Mouse (Mus musculus) spleen, adult 12 weeks (tissue): ENCODE results near the gene Ckap4.

Experiments used
- DNase-seq: peaks from one replicate; pipeline ENCODE4 v3.0.0; 2022; ENCODE audit warnings: low spot score

The Ckap4 gene

DNA sequence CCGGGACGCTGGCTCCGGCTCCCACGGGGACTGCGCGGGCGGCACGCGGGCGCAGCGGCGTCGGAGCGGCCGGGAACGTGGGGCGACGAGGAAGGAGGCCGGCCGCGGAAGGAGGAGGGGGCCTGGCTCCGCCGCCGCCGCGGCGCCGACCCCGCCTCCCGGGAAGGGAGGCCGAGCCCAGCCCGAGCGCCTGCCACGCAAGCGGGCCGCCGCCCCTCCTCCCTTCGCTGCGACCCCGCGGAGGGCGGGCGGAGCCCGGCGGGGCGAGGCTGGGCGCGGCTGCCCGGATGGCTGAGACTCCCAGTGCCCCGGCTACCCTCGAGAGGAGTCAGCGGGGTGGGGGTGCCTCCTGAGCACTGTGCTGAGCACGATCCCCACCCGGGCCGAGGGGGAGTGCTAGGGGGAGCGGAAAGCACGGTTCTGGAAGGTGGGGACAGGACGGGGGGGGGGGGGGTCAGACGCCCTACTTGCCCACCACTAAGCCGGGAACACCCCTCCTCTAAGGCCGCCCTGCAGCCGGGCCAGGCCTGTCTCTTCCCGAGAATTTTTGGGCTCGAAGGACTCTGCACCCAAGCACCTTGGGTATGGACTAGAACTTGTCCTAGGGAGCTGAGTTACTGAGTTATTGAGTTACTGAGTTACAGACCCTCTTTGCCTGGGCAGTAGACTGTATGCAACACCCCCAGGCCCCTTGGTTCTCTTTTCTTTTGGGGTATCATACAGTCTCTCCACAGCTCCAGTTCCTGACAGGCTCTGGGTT lies at the start of gene Ckap4:
TSS of gene Ckap4 (minus strand) at position 151 of the 760 bp plus-strand sequence.
- no peak for DNase-seq

DNA sequence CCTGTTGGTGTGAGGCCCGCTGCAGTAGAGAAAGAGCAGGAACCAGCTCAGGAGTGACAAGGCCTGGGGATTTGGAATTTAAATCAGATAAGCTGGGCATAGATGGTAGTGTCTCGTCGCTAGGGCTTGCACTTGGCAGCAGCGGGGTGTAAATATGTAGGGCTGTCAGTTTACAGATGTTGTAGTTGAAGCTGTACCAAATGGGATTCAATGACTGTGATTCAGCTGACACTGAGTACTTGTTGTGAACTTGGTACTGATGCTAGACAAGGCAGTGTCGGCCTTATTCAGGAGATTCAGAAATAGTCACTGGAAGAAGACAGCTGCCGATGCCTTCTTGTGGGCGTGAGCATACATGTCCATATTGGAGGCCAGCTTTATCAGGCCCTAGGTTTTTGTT lies 48.4 kb upstream of the Ckap4 start:
- DNase-seq = no peak

DNA sequence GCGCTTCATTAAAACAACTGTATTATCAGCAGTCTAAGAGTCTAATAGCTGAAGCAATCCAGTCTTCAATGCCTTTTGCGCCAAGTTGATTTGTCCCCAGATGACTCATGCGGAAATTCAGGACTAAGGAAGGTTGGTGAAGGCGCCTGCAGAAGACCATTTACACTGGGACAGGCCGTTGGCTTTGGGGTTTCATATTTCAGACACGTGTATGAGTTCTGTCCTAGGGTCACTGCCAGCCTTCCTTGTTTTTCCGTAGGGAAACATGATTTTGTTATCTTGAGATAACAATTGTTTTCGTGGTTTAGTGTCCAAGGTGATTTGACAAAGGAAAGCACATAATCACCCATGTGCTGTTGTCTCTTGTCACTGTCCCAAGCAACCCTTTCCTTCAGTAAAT lies 47.3 kb upstream of the Ckap4 start:
- no peak for DNase-seq

DNA sequence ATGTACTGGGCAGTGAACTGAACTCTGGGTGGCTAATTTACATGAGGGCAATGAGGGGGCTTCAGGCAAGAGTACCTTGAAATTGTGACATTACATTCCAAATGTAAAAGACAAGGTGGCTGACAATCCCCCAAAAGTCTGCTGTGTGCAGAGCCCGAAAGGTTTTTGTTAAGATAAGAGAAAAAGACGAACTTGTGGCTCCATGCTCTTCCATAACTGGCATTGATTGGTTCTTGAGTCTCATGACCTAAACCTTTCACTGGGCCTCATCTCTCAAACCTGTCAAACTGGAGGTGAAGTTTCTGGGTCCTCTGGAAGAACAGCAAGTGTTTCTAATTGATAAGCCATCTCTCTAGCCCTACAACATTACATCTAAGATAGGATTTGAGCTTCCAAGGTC lies 45.7 kb upstream of the Ckap4 start:
- no peak for DNase-seq

DNA sequence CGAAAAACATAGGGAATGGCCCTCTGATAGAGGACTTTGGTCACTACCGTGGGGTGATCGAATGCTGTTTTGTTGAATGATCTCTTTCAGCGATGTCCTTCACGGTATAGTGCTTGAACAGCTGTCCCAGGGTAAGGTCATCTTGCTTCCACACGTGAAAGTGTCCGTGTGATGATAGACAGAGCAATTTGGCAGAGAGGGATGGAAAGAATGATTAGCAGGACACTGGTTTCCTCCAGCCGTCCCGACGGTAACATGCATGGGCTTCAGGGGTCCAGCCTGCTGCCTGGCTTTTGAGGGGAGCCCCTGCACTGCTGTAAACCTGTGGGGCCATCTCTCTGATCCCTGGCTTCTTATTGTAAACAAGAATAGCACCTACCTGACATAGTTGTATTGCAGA lies 44.9 kb upstream of the Ckap4 start:
- DNase-seq = no peak

DNA sequence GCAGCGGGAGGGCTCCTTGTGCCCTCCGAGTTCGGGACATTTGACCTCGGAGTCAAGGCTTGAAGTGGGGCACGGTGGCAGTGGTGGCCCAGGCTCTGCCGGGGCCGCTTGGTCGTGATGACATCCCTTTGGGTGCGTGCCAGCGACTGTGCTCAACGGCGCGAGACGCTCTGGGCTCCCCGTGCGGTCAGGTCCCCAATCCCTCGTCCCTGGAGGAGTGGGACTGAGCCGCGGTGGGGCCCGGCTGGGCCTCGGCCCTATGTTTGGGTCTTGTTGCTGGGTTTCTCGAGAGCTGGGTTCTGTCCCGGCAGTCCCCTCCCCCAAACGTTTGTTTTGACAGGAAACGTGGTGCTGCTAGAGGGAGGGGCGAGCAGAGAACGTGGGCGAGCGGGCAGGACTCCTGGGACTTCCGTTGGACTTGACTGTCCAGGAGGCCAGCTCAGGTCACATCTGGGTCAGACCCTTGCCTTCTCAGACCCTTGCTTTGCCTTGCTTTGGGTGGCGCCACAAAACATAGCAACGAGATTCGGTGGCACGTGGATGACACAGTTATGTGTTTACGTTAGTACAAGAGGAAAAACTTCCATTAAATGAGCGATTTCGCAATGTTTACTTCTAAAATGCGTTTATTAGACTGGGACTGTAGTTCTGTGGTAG lies 43.3 kb upstream of the Ckap4 start:
- DNase-seq = peak; percentile 70

DNA sequence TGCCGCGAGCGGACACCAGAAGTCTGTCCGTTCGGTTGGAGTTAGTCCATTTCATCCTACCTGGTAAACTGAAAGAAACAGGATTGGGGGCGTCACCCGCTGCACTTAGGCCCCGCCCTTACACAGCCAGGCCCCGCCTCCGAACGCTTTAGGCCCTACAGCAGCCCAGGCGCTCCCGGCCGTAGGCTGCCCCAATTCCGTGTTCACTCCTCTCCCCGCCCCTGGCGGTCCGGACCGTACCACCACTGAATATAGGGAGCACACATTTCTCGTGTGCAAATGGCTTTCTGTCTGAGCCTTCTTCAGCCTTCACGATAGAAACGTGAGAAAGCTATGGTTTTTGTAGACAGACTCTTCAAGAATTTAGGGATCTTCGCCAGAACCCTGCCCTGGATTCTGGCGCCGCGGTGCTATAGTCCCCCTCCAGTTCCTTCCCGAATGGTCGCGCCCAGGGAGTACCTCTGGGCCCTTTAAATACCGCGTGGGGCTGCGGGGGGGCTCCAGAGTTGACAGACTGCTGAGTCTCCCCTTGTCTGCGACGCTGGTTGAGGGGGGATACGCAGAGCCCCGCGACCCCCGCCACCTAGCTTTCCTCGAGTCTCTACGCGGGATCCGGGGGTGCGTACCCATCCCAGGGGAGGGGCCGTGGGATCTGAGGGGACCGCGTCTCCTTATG lies 42.7 kb upstream of the Ckap4 start, which contains the start of gene Tcp11l2:
TSS of gene Tcp11l2 (plus strand) at position 232 of the 676 bp plus-strand sequence.
- peak; percentile 91 for DNase-seq

DNA sequence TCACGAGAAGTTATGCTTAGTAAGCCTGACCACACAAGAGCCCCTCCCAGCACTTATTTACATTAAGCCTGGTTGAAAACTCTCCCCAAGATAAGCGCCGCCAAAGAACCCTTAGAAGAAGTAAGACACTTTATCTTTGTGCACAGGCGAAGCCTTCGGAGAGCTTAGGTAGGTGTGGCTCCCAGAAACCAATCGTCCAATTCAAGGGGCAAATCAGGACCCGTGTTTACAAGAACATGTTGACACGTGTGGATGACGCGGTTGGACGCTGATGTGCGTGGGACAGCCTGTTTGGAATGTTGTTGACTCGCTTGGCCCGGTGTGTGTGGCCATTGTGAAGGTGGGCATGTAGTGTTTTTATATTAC lies 42.1 kb upstream of the Ckap4 start:
- DNase-seq = no peak

DNA sequence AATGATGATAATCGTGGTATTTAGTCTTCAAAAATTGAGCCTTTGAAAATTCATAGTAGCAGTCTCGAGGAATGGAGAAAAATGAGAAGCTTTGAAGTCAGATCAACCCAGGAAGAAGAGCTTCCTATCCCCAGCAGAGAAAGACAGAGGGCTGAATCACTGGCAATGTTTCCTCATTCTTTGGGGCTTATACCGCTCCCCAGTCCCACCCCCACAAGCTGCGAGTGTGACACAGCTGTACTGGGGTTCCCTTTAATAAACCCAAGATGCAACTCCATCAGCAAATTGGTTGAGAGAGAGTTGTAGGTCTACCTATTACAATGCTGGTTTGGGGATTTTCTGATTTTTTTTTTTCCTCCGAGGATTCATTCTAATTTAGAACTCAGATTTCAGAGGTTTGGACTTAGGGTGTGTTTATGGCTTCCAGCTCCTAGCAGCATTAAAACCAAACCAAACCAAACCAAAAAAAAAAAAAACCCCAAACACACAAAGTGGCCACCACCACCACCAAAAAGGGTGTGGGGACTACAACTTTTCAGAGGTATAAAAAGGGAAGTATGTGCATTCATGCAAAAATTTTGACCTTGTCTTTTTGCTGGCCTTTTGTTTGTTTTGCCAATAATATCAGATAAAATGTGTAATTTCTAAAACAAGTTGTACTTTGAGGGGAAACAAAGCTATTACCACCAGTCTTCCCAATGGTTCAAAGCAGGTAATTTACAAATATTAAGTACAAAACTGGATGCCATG lies 40.0 kb upstream of the Ckap4 start:
- DNase-seq = no peak

DNA sequence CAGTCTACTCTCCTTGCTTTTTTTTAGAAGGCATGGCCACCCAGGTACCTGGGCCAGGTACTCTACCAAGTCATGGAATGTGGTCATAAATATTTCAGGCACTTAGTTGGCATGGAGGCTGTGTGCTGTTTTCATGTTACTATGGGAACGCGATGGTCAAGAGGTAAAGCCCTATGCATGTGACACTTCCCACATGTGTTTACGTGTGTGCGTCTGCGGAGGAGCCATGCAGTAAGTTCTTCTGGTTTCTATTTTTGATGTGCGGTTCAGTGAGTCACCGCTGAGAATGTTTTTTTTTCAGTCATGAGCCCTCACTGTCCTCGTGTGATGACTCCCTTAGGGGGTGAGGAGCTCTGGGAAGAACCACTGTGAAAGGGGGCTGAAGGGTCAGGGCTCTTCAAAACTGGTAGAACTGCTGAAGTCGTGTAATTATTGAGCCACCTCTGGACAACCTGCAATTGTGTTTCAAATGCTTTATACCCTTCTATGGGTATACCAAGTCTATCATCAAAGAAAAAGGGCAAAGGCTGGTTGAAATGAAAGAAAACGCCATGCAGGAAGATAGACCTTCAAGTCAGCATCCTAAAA lies 37.3 kb upstream of the Ckap4 start:
- DNase-seq = no peak

GRCm38 (mm10) chr10:84564427-84564826 lies 30.6 kb upstream of the Ckap4 start:
- no peak for DNase-seq

DNA sequence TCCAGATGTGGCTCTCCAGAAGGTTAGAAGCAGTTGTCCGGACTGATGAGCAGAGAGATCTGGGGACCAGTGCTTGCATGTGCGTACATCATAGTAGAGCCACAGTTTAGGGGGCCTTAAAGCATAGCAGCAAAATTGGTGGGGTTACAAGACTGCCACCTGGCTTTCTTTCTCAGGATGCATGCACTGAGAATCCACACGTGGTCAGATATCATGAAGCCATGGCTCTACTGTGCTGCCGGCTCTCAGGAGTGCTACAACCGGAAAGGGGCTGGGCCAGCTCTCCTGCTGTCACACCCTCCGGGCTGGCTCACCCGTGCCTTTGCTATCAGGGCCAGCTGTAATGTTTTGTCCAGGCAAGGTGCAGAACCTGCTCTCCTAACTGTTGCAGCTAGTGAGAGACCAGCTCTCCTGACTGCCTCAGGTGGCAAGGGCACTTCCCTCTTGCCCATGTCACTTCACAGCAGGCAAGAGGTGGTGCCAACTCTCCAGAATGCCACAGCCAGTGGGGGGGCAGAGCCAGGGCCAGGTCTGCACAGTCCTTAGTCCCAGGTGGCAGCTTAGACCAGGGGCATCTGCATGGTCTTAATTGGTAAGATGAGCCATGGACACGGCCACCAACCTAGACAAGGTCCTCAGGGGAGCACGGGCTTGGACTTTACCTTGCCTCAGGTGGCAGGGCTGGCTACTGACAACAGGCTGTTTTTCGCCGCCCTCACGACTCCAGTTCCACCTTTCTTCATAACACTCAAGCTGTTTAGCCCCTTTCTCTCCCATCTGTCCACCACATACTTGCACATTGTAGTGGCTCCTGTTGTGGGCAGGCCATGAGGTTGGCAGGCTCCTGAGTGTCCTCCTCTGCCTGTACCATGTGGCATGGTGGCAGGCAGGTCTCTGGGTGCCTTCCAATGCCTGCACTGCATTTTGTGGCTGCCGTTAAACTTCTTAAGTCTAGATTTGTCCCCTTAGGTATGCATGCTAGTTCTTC lies 29.0 kb upstream of the Ckap4 start:
- peak; percentile 32 for DNase-seq

- DNase-seq = no peak
These were observed 28.3 kb upstream of the Ckap4 start for GRCm38 (mm10) chr10:84562121-84562520.

DNA sequence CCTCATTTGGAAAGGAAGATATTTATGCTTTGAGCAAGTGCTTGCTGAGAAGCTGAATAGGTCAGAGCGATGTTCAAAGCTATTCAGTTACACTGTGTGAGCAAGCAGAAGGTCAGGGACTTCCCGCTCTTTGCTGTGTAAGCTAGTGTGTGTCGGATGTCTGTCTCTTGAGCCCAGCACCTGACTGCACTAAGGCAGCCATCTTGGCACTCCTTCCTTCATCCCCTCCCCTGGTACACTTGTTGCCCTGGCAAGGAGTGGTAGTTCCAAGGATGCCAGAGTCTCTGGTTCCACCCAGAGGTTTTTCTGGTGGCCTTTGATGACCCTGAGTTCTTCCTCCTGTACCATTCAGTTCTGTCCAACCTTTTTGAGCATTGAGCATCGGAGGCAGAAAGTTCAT lies 26.1 kb upstream of the Ckap4 start:
- no peak for DNase-seq

DNA sequence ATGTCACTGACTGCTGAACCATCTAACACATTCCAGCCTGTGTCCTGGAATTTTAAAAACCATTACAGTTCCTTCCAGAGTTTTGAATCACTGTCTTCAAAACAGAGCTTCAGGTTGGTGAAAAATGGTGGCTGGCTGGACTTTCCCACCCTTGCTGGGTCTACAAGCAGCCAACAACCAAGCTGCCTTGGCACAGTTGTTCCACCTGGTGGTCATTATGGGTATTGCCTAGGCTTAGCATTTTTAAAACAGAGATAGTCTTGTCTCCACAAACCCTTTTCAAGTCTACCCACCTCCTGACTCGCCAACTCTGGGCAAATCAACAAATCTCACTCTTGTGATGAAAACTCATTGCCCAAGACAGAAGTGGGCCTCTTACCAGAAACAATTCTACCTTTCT lies 24.6 kb upstream of the Ckap4 start:
- DNase-seq = no peak

- no peak for DNase-seq
These were observed 22.3 kb upstream of the Ckap4 start for GRCm38 (mm10) chr10:84556120-84556519.

- DNase-seq = no peak
These were observed 20.6 kb upstream of the Ckap4 start for GRCm38 (mm10) chr10:84554291-84555009.

DNA sequence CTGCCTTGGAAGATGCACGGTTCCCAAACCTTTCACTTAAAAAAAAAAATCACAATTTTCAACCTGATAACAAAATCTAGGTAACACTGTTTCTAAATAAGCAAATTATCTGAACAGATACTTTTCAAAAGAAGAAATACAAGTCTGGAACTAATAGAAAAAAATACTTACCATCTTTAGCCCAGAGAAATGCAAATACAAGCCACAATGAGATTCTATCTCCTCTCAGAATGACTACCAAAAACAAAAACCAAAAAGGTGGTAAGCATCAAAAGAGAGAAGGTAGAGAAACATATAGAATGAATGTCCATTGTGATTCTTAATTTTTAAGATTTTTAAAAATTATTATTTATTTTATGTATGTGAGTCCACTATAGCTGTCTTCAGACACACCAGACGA lies 18.6 kb upstream of the Ckap4 start:
- no peak for DNase-seq

- no peak for DNase-seq
These were observed 18.0 kb upstream of the Ckap4 start for GRCm38 (mm10) chr10:84551846-84552245.

DNA sequence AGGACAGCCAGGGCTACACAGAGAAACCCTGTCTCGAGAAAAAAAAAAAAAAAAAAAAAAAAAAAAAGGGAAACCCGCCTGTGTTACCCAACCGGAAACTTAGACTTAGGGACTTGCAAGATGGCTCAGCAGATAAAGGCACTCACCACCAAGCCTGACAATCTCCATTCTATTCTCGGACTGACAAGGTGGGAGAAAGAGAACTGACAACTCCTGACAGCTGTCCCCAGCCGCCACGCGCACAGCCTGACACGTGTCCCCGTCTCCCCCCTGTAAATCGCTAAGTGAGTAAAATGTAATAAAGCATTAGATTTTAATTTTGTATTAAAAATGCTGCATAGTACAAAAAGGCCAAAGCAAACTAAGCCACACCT lies 16.0 kb upstream of the Ckap4 start:
- DNase-seq = no peak
